8 mouse cellular contexts compared by ENCODE assay signal in the genomic region with DNA sequence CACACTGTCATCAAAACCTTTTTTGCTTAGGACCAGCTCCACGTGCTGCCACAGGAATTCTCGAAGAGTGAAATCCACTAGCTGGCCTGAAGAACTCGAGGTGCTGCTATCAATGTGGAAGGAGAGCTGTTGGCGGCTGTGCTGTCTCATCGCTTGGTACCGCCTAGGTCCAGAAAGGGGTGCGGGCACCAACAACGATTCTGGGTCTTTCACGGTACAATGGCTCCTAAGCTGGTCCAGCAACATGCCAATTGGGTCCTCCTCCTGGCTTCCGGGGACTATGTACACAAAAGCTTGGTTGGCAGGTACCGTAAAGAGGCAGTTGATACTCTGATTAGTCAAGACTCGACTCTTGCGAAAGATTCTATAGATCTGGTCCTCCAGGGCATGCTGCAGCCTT. TPM values are rescaled to one million over a fixed set of nuclear protein-coding genes. Genes with fewer than 3 reads are reported as not detected.
DNase-seq lines count a peak whose midpoint lies in the region; ATAC-seq and TF ChIP-seq lines count a peak whose summit lies in the region.

No protein-coding gene starts in this region.

- peaks cover 38% of the 10 kb centered on the region for H3K4me1 ChIP-seq in erythroblast, embryonic 14.5 days (ENCODE audit: control insufficient read depth)
- H3K4me1 ChIP-seq in forebrain, postnatal 0 days (ENCODE audit: insufficient read depth): peaks cover 12% of the 10 kb centered on the region
- H3K4me1 ChIP-seq in liver, embryonic 15.5 days (replicated peaks): peaks cover 31% of the 10 kb centered on the region

- H3K36me3 ChIP-seq in erythroblast, embryonic 14.5 days (ENCODE audit: control insufficient read depth): peaks cover 62% of the 10 kb centered on the region
- peaks cover 58% of the 10 kb centered on the region for H3K36me3 ChIP-seq in C2C12 (ENCODE audit: control insufficient read depth, insufficient read depth)
- H3K36me3 ChIP-seq in forebrain, postnatal 0 days (ENCODE audit: insufficient read depth): peaks cover 20% of the 10 kb centered on the region
- H3K36me3 ChIP-seq in liver, embryonic 15.5 days (replicated peaks): peaks cover 47% of the 10 kb centered on the region

- H3K4me2 ChIP-seq in forebrain, postnatal 0 days (ENCODE audit: low read depth): peak overlapping the region; percentile 72
- H3K4me2 ChIP-seq in liver, embryonic 15.5 days: peak overlapping the region; percentile 80

- H3K27me3 ChIP-seq in erythroblast, embryonic 14.5 days (ENCODE audit: control insufficient read depth): no peaks in the 10 kb centered on the region
- no peaks in the 10 kb centered on the region for H3K27me3 ChIP-seq in C2C12 (ENCODE audit: control insufficient read depth, insufficient read depth, insufficient read length)
- no peaks in the 10 kb centered on the region for H3K27me3 ChIP-seq in forebrain, postnatal 0 days (ENCODE audit: insufficient read depth, low read length)
- no peaks in the 10 kb centered on the region for H3K27me3 ChIP-seq in liver, embryonic 15.5 days

- H3K79me3 ChIP-seq in C2C12 (ENCODE audit: low read depth): peaks cover 29% of the 10 kb centered on the region

- no peak overlapping the region for H3K9ac ChIP-seq in forebrain, postnatal 0 days
- peak overlapping the region; percentile 78 for H3K9ac ChIP-seq in liver, embryonic 15.5 days

- no peak overlapping the region for H3ac ChIP-seq in C2C12 (ENCODE audit: control insufficient read depth, insufficient read length, low read depth)

- H3K27ac ChIP-seq in forebrain, postnatal 0 days (ENCODE audit: low read depth, low read length): no peak overlapping the region
- 0 out of 2 replicates have a peak overlapping the region, but pooled peaks have one; percentile 69 for H3K27ac ChIP-seq in liver, embryonic 15.5 days (replicated peaks)

- H3K9me3 ChIP-seq in erythroblast, embryonic 14.5 days (ENCODE audit: control insufficient read depth, low read length): no peaks in the 10 kb centered on the region
- no peaks in the 10 kb centered on the region for H3K9me3 ChIP-seq in forebrain, postnatal 0 days (ENCODE audit: low read length)
- H3K9me3 ChIP-seq in liver, embryonic 15.5 days (replicated peaks): no peaks in the 10 kb centered on the region

- TF ChIP-seq CTCF in C2C12 (IDR thresholded peaks at IDR 0.05; ENCODE audit: control insufficient read depth, insufficient read depth, insufficient read length): no peak
- TF ChIP-seq CTCF in forebrain, postnatal 0 days (IDR thresholded peaks at IDR 0.05; ENCODE audit: low read depth): no peak

- peak overlapping the region; percentile 95 for H3K4me3 ChIP-seq in erythroblast, embryonic 14.5 days (replicated peaks)
- peak overlapping the region; percentile 97 for H3K4me3 ChIP-seq in C2C12 (ENCODE audit: insufficient read depth, poor library complexity, severe bottlenecking)
- peak overlapping the region; percentile 71 for H3K4me3 ChIP-seq in forebrain, postnatal 0 days (ENCODE audit: low read depth, low read length)
- peak overlapping the region; percentile 70 for H3K4me3 ChIP-seq in liver, embryonic 15.5 days (replicated peaks)

- peaks cover 46% of the 10 kb centered on the region for H3K79me2 ChIP-seq in C2C12 (ENCODE audit: control insufficient read depth, insufficient read depth)

- 89% methylated on average over 13 of the region's 13 CpGs for WGBS in forebrain, postnatal 0 days
- WGBS in liver, embryonic 15.5 days (ENCODE audit: insufficient replicate concordance): 74% methylated on average over 13 of the region's 13 CpGs

- ATAC-seq in erythroblast, adult 5-6 weeks (replicated peaks; ENCODE audit: low FRiP score, poor library complexity, severe bottlenecking): no peak
- no peak for ATAC-seq in forebrain, postnatal 0 days
- no peak for ATAC-seq in liver, embryonic 15.5 days (ENCODE audit: insufficient read depth)

- no peak for DNase-seq in forebrain, postnatal 0 days
- no peak for DNase-seq in MN1 (ENCODE audit: low spot score)
- no peak for DNase-seq in adrenal gland, postnatal 36 days
- DNase-seq in embryo, embryonic 10.5 days (ENCODE audit: low spot score): no peak

TF ChIP-seq in C2C12, 6 proteins besides CTCF, POLR2A, EP300 and RAD21:
- TF ChIP-seq MYOG (IDR thresholded peaks at IDR 0.05; ENCODE audit: control insufficient read depth, extremely low read depth, insufficient read length) (no peak), FOSL1 (IDR thresholded peaks at IDR 0.05; ENCODE audit: insufficient read depth, low read length, poor library complexity, severe bottlenecking) (no peak), CEBPB (IDR thresholded peaks at IDR 0.05; ENCODE audit: low read depth) (no peak), USF1 (IDR thresholded peaks at IDR 0.05; ENCODE audit: low read depth) (no peak), MAX (IDR thresholded peaks at IDR 0.05) (no peak), MYOD1 (IDR thresholded peaks at IDR 0.05; ENCODE audit: control insufficient read depth, insufficient read length, low read depth) (no peak)
TF ChIP-seq in C2C12: peak in this region for 0.

RNA-seq across cellular contexts. Expression of a gene that starts 1.1 kb away (rescaled TPM):
- polyA plus RNA-seq in erythroblast, embryonic 14.5 days (2012): 0.18 and 0.20 TPM in 2 replicates
- 3.3 and 5.2 TPM in 2 replicates for total RNA-seq in erythroblast, adult 5-6 weeks (2015; ENCODE audit: low replicate concordance)
- 4.1 and 5.4 TPM in 2 replicates for total RNA-seq in erythroblast, adult 5-6 weeks (2017; ENCODE audit: low replicate concordance)
- 14.4 TPM for polyA plus RNA-seq in C2C12 (2012; fragmentation: generic; extraction: Trizol)
- total RNA-seq in forebrain, postnatal 0 days (2014; rRNA removed): 25.7 and 30.2 TPM in 2 replicates
- 16.2 and 17.1 TPM in 2 replicates for polyA plus RNA-seq in forebrain, postnatal 0 days (2015; fragmentation: Nextera tagmentation; extraction: Ambion mirVana)
- polyA plus RNA-seq in liver, embryonic 15.5 days (2015; fragmentation: Nextera tagmentation; extraction: Ambion mirVana): 6.9 and 7.6 TPM in 2 replicates
- 10 to 100 TPM; 19.5 to 19.6 TPM for total RNA-seq in adrenal gland, postnatal 36 days (2021)

RNA-seq across cellular contexts. Expression of a gene that starts 11.6 kb away (rescaled TPM):
- 0.08 and 0.19 TPM in 2 replicates for polyA plus RNA-seq in erythroblast, embryonic 14.5 days (2012)
- 1.2 TPM in 1 of 2 replicates, not detected in the other for total RNA-seq in erythroblast, adult 5-6 weeks (2015; ENCODE audit: low replicate concordance)
- 1.3 TPM in 1 of 2 replicates, not detected in the other for total RNA-seq in erythroblast, adult 5-6 weeks (2017; ENCODE audit: low replicate concordance)
- 7.7 TPM for polyA plus RNA-seq in C2C12 (2012; fragmentation: generic; extraction: Trizol)
- total RNA-seq in forebrain, postnatal 0 days (2014; rRNA removed): 73.7 and 85.2 TPM in 2 replicates
- polyA plus RNA-seq in forebrain, postnatal 0 days (2015; fragmentation: Nextera tagmentation; extraction: Ambion mirVana): 182 and 186 TPM in 2 replicates
- 4.7 and 5.0 TPM in 2 replicates for polyA plus RNA-seq in liver, embryonic 15.5 days (2015; fragmentation: Nextera tagmentation; extraction: Ambion mirVana)
- total RNA-seq in adrenal gland, postnatal 36 days (2021): 1 to 10 TPM; 4.2 to 4.5 TPM

RNA-seq across cellular contexts. Expression of a gene that starts 23.0 kb away (rescaled TPM):
- polyA plus RNA-seq in erythroblast, embryonic 14.5 days (2012): 0.30 and 0.44 TPM in 2 replicates
- 19.2 and 25.0 TPM in 2 replicates for total RNA-seq in erythroblast, adult 5-6 weeks (2015; ENCODE audit: low replicate concordance)
- total RNA-seq in erythroblast, adult 5-6 weeks (2017; ENCODE audit: low replicate concordance): 6.6 and 8.8 TPM in 2 replicates
- 18.8 TPM for polyA plus RNA-seq in C2C12 (2012; fragmentation: generic; extraction: Trizol)
- 0.77 and 2.1 TPM in 2 replicates for total RNA-seq in forebrain, postnatal 0 days (2014; rRNA removed)
- 0.90 and 1.1 TPM in 2 replicates for polyA plus RNA-seq in forebrain, postnatal 0 days (2015; fragmentation: Nextera tagmentation; extraction: Ambion mirVana)
- polyA plus RNA-seq in liver, embryonic 15.5 days (2015; fragmentation: Nextera tagmentation; extraction: Ambion mirVana): 5.1 and 5.5 TPM in 2 replicates
- total RNA-seq in adrenal gland, postnatal 36 days (2021): 1 to 10 TPM; 1.3 to 1.8 TPM

RNA-seq across cellular contexts. Expression of a gene that starts 23.6 kb away (rescaled TPM):
- polyA plus RNA-seq in erythroblast, embryonic 14.5 days (2012): 0.12 and 0.37 TPM in 2 replicates
- total RNA-seq in erythroblast, adult 5-6 weeks (2015; ENCODE audit: low replicate concordance): 24.5 and 36.1 TPM in 2 replicates
- 14.1 and 19.8 TPM in 2 replicates for total RNA-seq in erythroblast, adult 5-6 weeks (2017; ENCODE audit: low replicate concordance)
- 15.1 TPM for polyA plus RNA-seq in C2C12 (2012; fragmentation: generic; extraction: Trizol)
- 32.2 and 41.5 TPM in 2 replicates for total RNA-seq in forebrain, postnatal 0 days (2014; rRNA removed)
- polyA plus RNA-seq in forebrain, postnatal 0 days (2015; fragmentation: Nextera tagmentation; extraction: Ambion mirVana): 29.2 and 31.1 TPM in 2 replicates
- 22.1 and 24.3 TPM in 2 replicates for polyA plus RNA-seq in liver, embryonic 15.5 days (2015; fragmentation: Nextera tagmentation; extraction: Ambion mirVana)
- total RNA-seq in adrenal gland, postnatal 36 days (2021): 1 to 10 TPM; 7.5 to 7.6 TPM

RNA-seq across cellular contexts. Expression of a gene that starts 41.4 kb away (rescaled TPM):
- polyA plus RNA-seq in erythroblast, embryonic 14.5 days (2012): 0.86 and 1.2 TPM in 2 replicates
- 12.7 and 19.0 TPM in 2 replicates for total RNA-seq in erythroblast, adult 5-6 weeks (2015; ENCODE audit: low replicate concordance)
- 28.4 and 36.2 TPM in 2 replicates for total RNA-seq in erythroblast, adult 5-6 weeks (2017; ENCODE audit: low replicate concordance)
- 11.2 TPM for polyA plus RNA-seq in C2C12 (2012; fragmentation: generic; extraction: Trizol)
- total RNA-seq in forebrain, postnatal 0 days (2014; rRNA removed): 134 and 139 TPM in 2 replicates
- 47.4 and 68.7 TPM in 2 replicates for polyA plus RNA-seq in forebrain, postnatal 0 days (2015; fragmentation: Nextera tagmentation; extraction: Ambion mirVana)
- polyA plus RNA-seq in liver, embryonic 15.5 days (2015; fragmentation: Nextera tagmentation; extraction: Ambion mirVana): 16.3 and 17.5 TPM in 2 replicates
- total RNA-seq in adrenal gland, postnatal 36 days (2021): 10 to 100 TPM; 16.4 to 18.5 TPM

Comparison
In these comparisons a context has a peak if more than half of its experiments do, and no peak if none do; other contexts are left out.
1. RNA of a gene that starts 11.6 kb away (polyA plus RNA-seq): 182 to 186 TPM in forebrain, postnatal 0 days; 7.7 TPM in C2C12 (single experiment), 4.7 to 5.0 TPM in liver, embryonic 15.5 days and 0.08 to 0.19 TPM in erythroblast, embryonic 14.5 days; every median in the first group is over 10 times any median in the second.
2. Peak in every context shown above with its lines, with median percentiles within 50 percentile points of each other: H3K4me3 ChIP-seq.